Mouse (Mus musculus) lung, embryonic 14.5 days (tissue): ENCODE measurements around the gene Timm13. TPM values are rescaled to one million over a fixed set of nuclear protein-coding genes. Genes with fewer than 3 reads are reported as not detected.

ENCODE experiments used
- ATAC-seq: fragments of 200-750 bp; cut with Nextera tagmentation; 2 replicates; pipeline ENCODE4 v1.8.0; 2017; ENCODE audit warnings: mild to moderate bottlenecking, moderate TSS enrichment, moderate library complexity; ENCODE audit not compliant: insufficient read depth
- DNase-seq: peaks from one replicate; pipeline ENCODE4 v3.0.0-alpha.2; 2015
- H3K27ac ChIP-seq: fragments of 300-500 bp; sonication (generic); 2 replicates; pipeline ENCODE4 v1.5.1; 2014; ENCODE audit warnings: low read depth, mild to moderate bottlenecking, moderate library complexity
- H3K27me3 ChIP-seq: fragments of 300-500 bp; sonication (generic); 2 replicates; pipeline ENCODE4 v1.6.1; 2014; ENCODE audit warnings: low read length, control low read depth; ENCODE audit not compliant: insufficient read depth
- H3K36me3 ChIP-seq: fragments of 300-500 bp; sonication (generic); 2 replicates; pipeline ENCODE4 v1.6.1; 2014; ENCODE audit warnings: control low read depth; ENCODE audit not compliant: insufficient read depth
- H3K4me1 ChIP-seq: fragments of 300-500 bp; sonication (generic); 2 replicates; pipeline ENCODE4 v1.6.1; 2014; ENCODE audit warnings: antibody characterized with exemption, control low read depth; ENCODE audit not compliant: insufficient read depth
- H3K4me2 ChIP-seq: fragments of 300-500 bp; sonication (generic); 2 replicates; pipeline ENCODE4 v1.6.1; 2014; ENCODE audit warnings: mild to moderate bottlenecking
- H3K4me3 ChIP-seq: fragments of 300-500 bp; sonication (generic); 2 replicates; pipeline ENCODE4 v1.5.1; 2014; ENCODE audit warnings: low read depth, low read length
- H3K9ac ChIP-seq: fragments of 300-500 bp; sonication (generic); 2 replicates; pipeline ENCODE4 v1.6.1; 2014
- H3K9me3 ChIP-seq: fragments of 300-500 bp; sonication (generic); 2 replicates; pipeline ENCODE4 v1.6.1; 2016; ENCODE audit warnings: low read depth, low read length, control low read depth
- CTCF ChIP-seq: IDR thresholded peaks from 2 replicates; pipeline ENCODE4 v1.5.1; 2016; ENCODE audit warnings: antibody characterized with exemption, low read depth
- WGBS: fragments of 180-500 bp; shearing (Covaris S2); extraction: QIAGEN DNeasy Blood & Tissue Kit; methylation state at CpG from one replicate; pipeline ENCODE4 v1.1.7; 2014; 5-methylcytosine and 5-hydroxymethylcytosine counted together
- polyA plus RNA-seq: library from polyadenylated mRNA; unstranded; fragments of >200 nt; fragmentation: Nextera tagmentation; extraction: Ambion mirVana; gene quantifications from 2 replicates; pipeline ENCODE4 v1.2.1, GENCODE M21; 2014

Gene Timm13
- polyA plus RNA-seq, 1 experiment from 2014 or later, result 321 TPM

GRCm38 (mm10) chr10:80944231-80944630, 43.5 kb upstream of the Timm13 start:
- H3K27me3 ChIP-seq, result no peaks in the 10 kb centered on the region
- H3K27ac ChIP-seq, result no peak overlapping the region
- ATAC-seq, result no peak
- DNase-seq, result no peak
- peaks cover 32% of the 10 kb centered on the region for H3K4me1 ChIP-seq
- no peak for TF ChIP-seq CTCF
- H3K36me3 ChIP-seq, result no peaks in the 10 kb centered on the region
- 70% methylated on average over 5 of the region's 5 CpGs for WGBS
- H3K4me3 ChIP-seq, result no peak overlapping the region
- H3K9ac ChIP-seq, result no peak overlapping the region
- H3K4me2 ChIP-seq, result no peak overlapping the region
- H3K9me3 ChIP-seq, result no peaks in the 10 kb centered on the region

- no peaks in the 10 kb centered on the region for H3K9me3 ChIP-seq
- no peak for DNase-seq
- H3K27ac ChIP-seq, result no peak overlapping the region
- H3K4me2 ChIP-seq, result no peak overlapping the region
- ATAC-seq, result no peak
- no peaks in the 10 kb centered on the region for H3K27me3 ChIP-seq
- H3K36me3 ChIP-seq, result no peaks in the 10 kb centered on the region
- 44% methylated on average over 9 of the region's 9 CpGs for WGBS
- no peak for TF ChIP-seq CTCF
- peaks cover 37% of the 10 kb centered on the region for H3K4me1 ChIP-seq
- no peak overlapping the region for H3K4me3 ChIP-seq
- no peak overlapping the region for H3K9ac ChIP-seq
These were observed 42.9 kb upstream of the Timm13 start for GRCm38 (mm10) chr10:80943701-80944100.

DNA sequence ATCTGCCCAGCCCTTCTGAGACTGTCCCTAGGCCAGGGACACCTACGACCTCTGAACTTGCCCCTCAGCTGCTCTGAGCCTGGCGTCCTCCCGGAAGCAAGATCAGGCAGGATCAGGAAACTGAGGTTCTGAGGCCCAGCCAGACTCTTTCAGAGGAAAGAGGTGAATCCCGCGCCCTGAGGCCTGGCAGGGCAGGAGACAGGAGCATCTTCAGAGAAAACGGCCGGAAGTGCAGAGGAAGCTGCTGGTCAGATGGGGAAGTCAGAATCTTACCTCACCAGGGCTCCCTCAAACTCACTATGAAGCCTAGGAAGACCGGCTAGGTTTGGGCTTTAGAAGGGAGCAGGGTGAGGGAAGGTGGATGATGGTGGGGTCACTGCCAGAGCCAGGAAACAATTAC, 42.1 kb upstream of the Timm13 start:
- H3K9me3 ChIP-seq, result no peaks in the 10 kb centered on the region

GRCm38 (mm10) chr10:80940988-80941347, 40.2 kb upstream of the Timm13 start:
- Histone ChIP-seq H3K9ac (no peak overlapping the region), H3K9me3 (no peaks in the 10 kb centered on the region), H3K4me3 (no peak overlapping the region), H3K27me3 (peaks cover 5% of the 10 kb centered on the region), H3K4me2 (peak overlapping the region; percentile 82), H3K27ac (peak overlapping the region; percentile 79), H3K36me3 (no peaks in the 10 kb centered on the region), H3K4me1 (peaks cover 40% of the 10 kb centered on the region)
- no peak for TF ChIP-seq CTCF
- ATAC-seq (no peak), DNase-seq (no peak)
- WGBS, result 52% methylated on average over 2 of the region's 2 CpGs

More for the DNA sequence above, 42.1 kb upstream of the Timm13 start:
- WGBS, result 51% methylated on average over 8 of the region's 8 CpGs
- Histone ChIP-seq H3K4me2 (no peak overlapping the region), H3K27ac (no peak overlapping the region), H3K27me3 (no peaks in the 10 kb centered on the region), H3K36me3 (no peaks in the 10 kb centered on the region), H3K4me1 (peaks cover 35% of the 10 kb centered on the region), H3K9ac (no peak overlapping the region), H3K4me3 (no peak overlapping the region)
- DNase-seq (no peak), ATAC-seq (no peak)
- no peak for TF ChIP-seq CTCF

DNA sequence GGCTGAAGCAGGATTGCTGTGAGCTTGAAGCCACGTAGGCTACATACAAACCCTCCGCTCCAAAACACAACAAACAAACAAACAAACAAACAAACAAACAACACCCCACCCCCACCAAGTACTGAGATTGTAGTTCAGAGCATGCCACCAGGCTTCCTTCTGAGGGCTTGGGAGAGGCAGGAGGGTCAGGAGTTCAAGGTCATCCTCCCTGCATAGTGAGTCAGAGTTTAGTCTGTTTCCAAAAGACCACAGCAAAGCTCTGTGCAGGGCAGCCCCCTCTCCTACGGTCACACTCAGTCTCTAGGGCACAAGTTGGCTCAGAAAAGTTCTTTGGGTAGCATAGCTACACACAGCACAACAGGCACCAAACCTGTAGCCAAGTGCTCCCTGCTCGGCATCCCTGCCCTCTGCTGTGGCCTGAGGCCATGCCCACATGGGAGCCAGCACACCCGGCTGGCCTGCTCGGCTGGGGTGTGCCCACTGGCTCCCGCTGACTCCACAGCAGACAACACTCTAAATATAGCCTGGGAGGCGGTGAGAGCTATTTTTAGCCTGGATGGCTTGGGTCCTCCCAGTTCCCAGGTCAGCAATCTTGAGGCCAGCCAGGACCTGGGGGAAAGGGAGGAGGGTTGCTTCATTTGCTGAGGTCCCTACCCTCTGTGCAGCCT, 39.7 kb upstream of the Timm13 start:
- H3K27me3 ChIP-seq, result peaks cover 7% of the 10 kb centered on the region
- H3K4me3 ChIP-seq, result peak overlapping the region; percentile 38
- H3K27ac ChIP-seq, result peak overlapping the region; percentile 79
- DNase-seq (peak; percentile 58), ATAC-seq (peak; percentile 15; the same call in 1 of the 2 replicates)
- H3K36me3 ChIP-seq, result no peaks in the 10 kb centered on the region
- WGBS, result 34% methylated on average over 8 of the region's 8 CpGs
- H3K4me1 ChIP-seq, result peaks cover 43% of the 10 kb centered on the region
- TF ChIP-seq CTCF, result no peak
- H3K4me2 ChIP-seq, result peak overlapping the region; percentile 82
- H3K9ac ChIP-seq, result peak overlapping the region; percentile 50; the same call in 1 of the 2 replicates
- H3K9me3 ChIP-seq, result no peaks in the 10 kb centered on the region

GRCm38 (mm10) chr10:80939671-80940070, 38.9 kb upstream of the Timm13 start:
- Histone ChIP-seq H3K27me3 (peaks cover 7% of the 10 kb centered on the region), H3K9me3 (no peaks in the 10 kb centered on the region), H3K4me1 (peaks cover 43% of the 10 kb centered on the region), H3K27ac (peak overlapping the region; percentile 79), H3K9ac (peak overlapping the region; percentile 50), H3K4me3 (peak overlapping the region; percentile 38), H3K36me3 (no peaks in the 10 kb centered on the region), H3K4me2 (peak overlapping the region; percentile 82)
- DNase-seq (peak; percentile 90), ATAC-seq (peak; percentile 18)
- 4% methylated on average over 28 of the region's 28 CpGs for WGBS
- TF ChIP-seq CTCF, result no peak

- Histone ChIP-seq H3K4me1 (peaks cover 43% of the 10 kb centered on the region), H3K36me3 (no peaks in the 10 kb centered on the region), H3K4me2 (peak overlapping the region; percentile 82), H3K27me3 (peaks cover 13% of the 10 kb centered on the region), H3K27ac (peak overlapping the region; percentile 79; the same call in 1 of the 2 replicates), H3K9me3 (no peaks in the 10 kb centered on the region), H3K9ac (no peak overlapping the region), H3K4me3 (peak overlapping the region; percentile 38)
- DNase-seq (peak; percentile 57), ATAC-seq (peak; percentile 15; the same call in 1 of the 2 replicates)
- TF ChIP-seq CTCF, result no peak
- WGBS, result 11% methylated on average over 15 of the region's 15 CpGs
These were observed 38.2 kb upstream of the Timm13 start for GRCm38 (mm10) chr10:80938831-80939550.
